ENCODE assay signal across 9 mouse cellular contexts in genomic region chr8:111735791-111736190, GRCm38 (mm10). TPM values are rescaled to one million over a fixed set of nuclear protein-coding genes. Genes with fewer than 3 reads are reported as not detected.
DNase-seq lines count a peak whose midpoint lies in the region; ATAC-seq lines count a peak whose summit lies in the region.
"Had no signal": no experiment of that assay in that cellular context is flagged by ENCODE, and none has a peak within 500 bp of the region (broad histone marks: within the 10 kb centered on the region; RNA-seq: fewer than 3 reads in every experiment).

No protein-coding gene starts in this region.

- 62% methylated on average over 4 of the region's 4 CpGs for WGBS in kidney, embryonic 15.5 days
- 72% methylated on average over 4 of the region's 4 CpGs for WGBS in embryonic facial prominence, embryonic 10.5 days
- WGBS in embryonic facial prominence, embryonic 15.5 days, result 65% methylated on average over 4 of the region's 4 CpGs
- whole genome bisulfite sequencing in midbrain, embryonic 12.5 days, result 72% methylated on average over 4 of the region's 4 CpGs

- no peak for ATAC-seq in kidney, embryonic 15.5 days (replicated peaks; ENCODE audit: low FRiP score)
- ATAC-seq in embryonic facial prominence, embryonic 15.5 days (ENCODE audit: insufficient number of reproducible peaks, low FRiP score, low TSS enrichment, low read depth), result no peak
- ATAC-seq in midbrain, embryonic 12.5 days (ENCODE audit: low FRiP score, low read depth), result no peak
- ATAC-seq: inflammation-experienced regulatory T-cells, adult 6 months had no signal

- H3K27me3 ChIP-seq in kidney, embryonic 15.5 days, result no peaks in the 10 kb centered on the region
- H3K27me3 ChIP-seq in embryonic facial prominence, embryonic 10.5 days (replicated peaks; ENCODE audit: low read depth, poor library complexity, severe bottlenecking), result no peaks in the 10 kb centered on the region
- H3K27me3 ChIP-seq in embryonic facial prominence, embryonic 15.5 days, result no peaks in the 10 kb centered on the region
- H3K27me3 ChIP-seq in midbrain, embryonic 12.5 days, result no peaks in the 10 kb centered on the region

- H3K27ac ChIP-seq in kidney, embryonic 15.5 days, result peak overlapping the region; percentile 85
- H3K27ac ChIP-seq in embryonic facial prominence, embryonic 10.5 days (replicated peaks), result peak overlapping the region; percentile 92
- peak overlapping the region; percentile 29; the same call in 1 of the 2 replicates for H3K27ac ChIP-seq in embryonic facial prominence, embryonic 15.5 days (replicated peaks)
- peak overlapping the region; percentile 71 for H3K27ac ChIP-seq in midbrain, embryonic 12.5 days (replicated peaks)
- H3K27ac ChIP-seq: liver, embryonic 15.5 days had no signal

- DNase-seq in kidney, adult 8-10 months, result no peak
- no peak for DNase-seq in embryonic facial prominence, embryonic 10.5 days (ENCODE audit: low spot score)
- no peak for DNase-seq in ovary, postnatal 36 days (ENCODE audit: low spot score)
- DNase-seq in gastrocnemius, adult 8-10 months (ENCODE audit: low spot score in 2 of 2), result no peak

- H3K36me3 ChIP-seq in kidney, embryonic 15.5 days, result no peaks in the 10 kb centered on the region
- peaks cover 23% of the 10 kb centered on the region for H3K36me3 ChIP-seq in embryonic facial prominence, embryonic 10.5 days (replicated peaks)
- no peaks in the 10 kb centered on the region for H3K36me3 ChIP-seq in embryonic facial prominence, embryonic 15.5 days
- no peaks in the 10 kb centered on the region for H3K36me3 ChIP-seq in midbrain, embryonic 12.5 days
- H3K36me3 ChIP-seq: liver, embryonic 15.5 days had no signal

- no peak overlapping the region; the same call in none of the 2 replicates for H3K9ac ChIP-seq in kidney, embryonic 15.5 days
- H3K9ac ChIP-seq in embryonic facial prominence, embryonic 15.5 days, result no peak overlapping the region
- H3K9ac ChIP-seq in midbrain, embryonic 12.5 days (replicated peaks), result peak overlapping the region; percentile 16
- H3K9ac ChIP-seq: liver, embryonic 15.5 days had no signal

- peaks cover 82% of the 10 kb centered on the region for H3K4me1 ChIP-seq in kidney, embryonic 15.5 days
- peaks cover 95% of the 10 kb centered on the region for H3K4me1 ChIP-seq in embryonic facial prominence, embryonic 10.5 days
- peaks cover 82% of the 10 kb centered on the region for H3K4me1 ChIP-seq in embryonic facial prominence, embryonic 15.5 days
- H3K4me1 ChIP-seq in midbrain, embryonic 12.5 days, result peaks cover 87% of the 10 kb centered on the region

- no peaks in the 10 kb centered on the region for H3K9me3 ChIP-seq in kidney, embryonic 15.5 days (replicated peaks)
- no peaks in the 10 kb centered on the region for H3K9me3 ChIP-seq in embryonic facial prominence, embryonic 10.5 days
- no peaks in the 10 kb centered on the region for H3K9me3 ChIP-seq in embryonic facial prominence, embryonic 15.5 days (replicated peaks)
- H3K9me3 ChIP-seq in midbrain, embryonic 12.5 days, result no peaks in the 10 kb centered on the region
- H3K9me3 ChIP-seq: liver, embryonic 15.5 days had no signal

- peak overlapping the region; percentile 73; the same call in 1 of the 2 replicates for H3K4me2 ChIP-seq in kidney, embryonic 15.5 days
- no peak overlapping the region for H3K4me2 ChIP-seq in embryonic facial prominence, embryonic 15.5 days (replicated peaks)
- H3K4me2 ChIP-seq in midbrain, embryonic 12.5 days (replicated peaks), result no peak overlapping the region
- H3K4me2 ChIP-seq: liver, embryonic 15.5 days had no signal

- no peak overlapping the region for H3K4me3 ChIP-seq in kidney, embryonic 15.5 days (replicated peaks)
- no peak overlapping the region for H3K4me3 ChIP-seq in embryonic facial prominence, embryonic 10.5 days
- no peak overlapping the region for H3K4me3 ChIP-seq in embryonic facial prominence, embryonic 15.5 days (replicated peaks)
- H3K4me3 ChIP-seq in midbrain, embryonic 12.5 days, result no peak overlapping the region
- H3K4me3 ChIP-seq: liver, embryonic 15.5 days had no signal

RNA-seq across cellular contexts. Expression of gene Bcar1, which starts 7.8 kb away (rescaled TPM):
- polyA plus RNA-seq in kidney, embryonic 15.5 days (2015; fragmentation: Nextera tagmentation; extraction: Ambion mirVana), result 45.7 and 53.8 TPM in 2 replicates
- polyA plus RNA-seq in embryonic facial prominence, embryonic 10.5 days (2016; fragmentation: Nextera tagmentation; extraction: Ambion mirVana), result 61.1 and 62.4 TPM in 2 replicates
- polyA plus RNA-seq in embryonic facial prominence, embryonic 15.5 days (2015; fragmentation: Nextera tagmentation; extraction: Ambion mirVana), result 31.9 and 40.2 TPM in 2 replicates
- polyA plus RNA-seq in midbrain, embryonic 12.5 days (2016; fragmentation: Nextera tagmentation; extraction: Ambion mirVana), result 52.4 and 53.8 TPM in 2 replicates
- total RNA-seq in gastrocnemius, adult 8-10 months (2022), result 10 to 100 TPM; 10.7 to 11.1 (median 10.8) TPM

RNA-seq across cellular contexts. Expression of gene Ctrb1, which starts 45.0 kb away (rescaled TPM):
- polyA plus RNA-seq in kidney, embryonic 15.5 days (2015; fragmentation: Nextera tagmentation; extraction: Ambion mirVana), result 0.45 and 5.2 TPM in 2 replicates
- polyA plus RNA-seq in embryonic facial prominence, embryonic 10.5 days (2016; fragmentation: Nextera tagmentation; extraction: Ambion mirVana), result not detected in 2 replicates
- polyA plus RNA-seq in embryonic facial prominence, embryonic 15.5 days (2015; fragmentation: Nextera tagmentation; extraction: Ambion mirVana), result 0.32 TPM in 1 of 2 replicates, not detected in the other
- not detected in 2 replicates for polyA plus RNA-seq in midbrain, embryonic 12.5 days (2016; fragmentation: Nextera tagmentation; extraction: Ambion mirVana)
- total RNA-seq in gastrocnemius, adult 8-10 months (2022), result under 1 TPM in 1 of 4 experiments, not detected in 3; 0.35 TPM
- polyA plus RNA-seq: inflammation-experienced regulatory T-cells, adult 6 months had no signal

Comparison
In these comparisons a context has a peak if more than half of its experiments do, and no peak if none do; other contexts are left out.
1. H3K27ac ChIP-seq: peak in every context shown above with its lines; median percentile 92 in embryonic facial prominence, embryonic 10.5 days; 85 in kidney, embryonic 15.5 days; 71 in midbrain, embryonic 12.5 days; 29 in embryonic facial prominence, embryonic 15.5 days.